Mouse (Mus musculus) testis, adult 2 months (tissue): ENCODE measurements at regions not wholly inside any gene's neighbourhood (a gene's known extent, or its start where the extent isn't known, plus 50 kb on each side); places are given as distances from the start of the nearest gene placed in this dataset.

Experiments
- CTCF ChIP-seq: fragments of 200-500 bp; IDR thresholded peaks from 2 replicates; pipeline ENCODE4 v1.5.1; 2012; ENCODE audit warnings: low read depth, mild to moderate bottlenecking, inconsistent platforms, low read length, moderate library complexity; ENCODE audit not compliant: control insufficient read depth, insufficient read depth, insufficient replicate concordance
- POLR2A ChIP-seq: fragments of 200-500 bp; IDR thresholded peaks from 2 replicates; pipeline ENCODE4 v1.6.1; 2012; ENCODE audit warnings: low read depth, mild to moderate bottlenecking, inconsistent platforms, low read length, moderate library complexity; ENCODE audit not compliant: control insufficient read depth

DNA sequence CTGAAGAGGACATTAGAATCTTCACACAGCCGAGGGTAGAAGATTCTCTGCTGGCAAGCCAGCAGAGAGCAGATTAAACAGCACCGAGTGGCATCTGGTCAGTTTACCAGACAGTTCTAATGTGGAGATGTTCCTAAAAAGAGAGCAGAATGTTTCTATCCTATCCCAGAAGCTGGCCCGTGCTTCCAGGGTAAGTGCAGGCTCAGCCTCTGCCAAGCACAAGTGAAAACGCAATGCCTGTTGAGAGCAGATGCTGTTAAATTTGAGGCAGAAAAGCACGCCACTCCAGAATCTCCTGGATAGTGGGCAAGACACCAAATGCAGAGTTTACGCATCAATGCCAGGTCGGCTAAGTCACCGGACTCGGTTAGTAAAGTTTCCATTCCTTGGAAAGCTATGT is 175.8 kb downstream of the Faxc start:
- TF ChIP-seq POLR2A (no peak), CTCF (no peak)
